Mouse (Mus musculus) ES-E14 (cell line): ENCODE measurements around the gene Slc35c1.

Experiments
- CHD2 ChIP-seq: IDR thresholded peaks from 2 replicates; pipeline ENCODE4 v1.6.1; 2014; ENCODE audit warnings: mild to moderate bottlenecking, low read depth, low read length, inconsistent platforms
- HCFC1 ChIP-seq: IDR thresholded peaks from 2 replicates; pipeline ENCODE4 v1.6.1; 2012; ENCODE audit warnings: low read length, inconsistent platforms, borderline replicate concordance; ENCODE audit not compliant: insufficient read depth
- MAFK ChIP-seq: IDR thresholded peaks from 2 replicates; pipeline ENCODE4 v1.6.1; 2014; ENCODE audit warnings: mild to moderate bottlenecking, low read depth, low read length, inconsistent platforms; ENCODE audit not compliant: insufficient read depth
- ZC3H11A ChIP-seq: IDR thresholded peaks from 2 replicates; pipeline ENCODE4 v1.6.1; 2012; ENCODE audit warnings: low read depth, mild to moderate bottlenecking, inconsistent platforms, low read length, borderline replicate concordance
- ZNF384 ChIP-seq: IDR thresholded peaks from 2 replicates; pipeline ENCODE4 v1.6.1; 2012; ENCODE audit warnings: low read depth, low read length, inconsistent platforms

GRCm38 (mm10) chr2:92427882-92428281 lies 32.5 kb downstream of the Slc35c1 start:
- no peak for TF ChIP-seq ZC3H11A
- no peak for TF ChIP-seq CHD2
- TF ChIP-seq HCFC1, result no peak
- TF ChIP-seq ZNF384, result no peak
- no peak for TF ChIP-seq MAFK
